Mouse (Mus musculus) embryo, embryonic 11 days (tissue): ENCODE data around the gene Pik3c2b.
A peak's percentile ranks its signal among the peaks of the same experiment; 100 is the strongest.

Experiments used
- DNase-seq: peaks from one replicate; pipeline ENCODE4 v3.0.0-alpha.2; 2015

The Pik3c2b gene

GRCm38 (mm10) chr1:133138401-133138800 lies 92.9 kb downstream of the Pik3c2b start:
- no peak for DNase-seq

- peak; percentile 83 for DNase-seq
Observed at GRCm38 (mm10) chr1:133146014-133147009, 100.8 kb downstream of the Pik3c2b start.

- no peak for DNase-seq
Observed at GRCm38 (mm10) chr1:133147324-133147723, 101.9 kb downstream of the Pik3c2b start.

DNA sequence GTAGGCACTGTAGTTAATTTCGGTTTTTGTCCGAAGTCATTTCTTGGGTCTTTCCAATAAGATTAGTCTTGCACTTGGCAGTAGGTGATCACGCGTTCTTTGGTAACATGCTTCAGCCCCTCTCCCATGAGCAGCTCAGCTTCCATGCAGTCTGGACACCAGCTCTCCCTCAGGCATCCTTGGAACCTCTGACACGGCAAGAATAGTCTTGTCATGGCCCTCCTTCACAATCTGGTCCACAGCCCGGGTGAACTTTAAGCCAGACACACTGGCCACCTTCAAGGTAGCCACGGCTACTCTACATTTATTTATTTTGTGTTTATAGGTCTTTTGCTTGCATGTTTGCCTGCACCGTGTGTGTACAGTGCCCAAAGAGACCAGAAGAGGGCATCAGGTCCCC lies 102.7 kb downstream of the Pik3c2b start:
- DNase-seq: no peak

DNA sequence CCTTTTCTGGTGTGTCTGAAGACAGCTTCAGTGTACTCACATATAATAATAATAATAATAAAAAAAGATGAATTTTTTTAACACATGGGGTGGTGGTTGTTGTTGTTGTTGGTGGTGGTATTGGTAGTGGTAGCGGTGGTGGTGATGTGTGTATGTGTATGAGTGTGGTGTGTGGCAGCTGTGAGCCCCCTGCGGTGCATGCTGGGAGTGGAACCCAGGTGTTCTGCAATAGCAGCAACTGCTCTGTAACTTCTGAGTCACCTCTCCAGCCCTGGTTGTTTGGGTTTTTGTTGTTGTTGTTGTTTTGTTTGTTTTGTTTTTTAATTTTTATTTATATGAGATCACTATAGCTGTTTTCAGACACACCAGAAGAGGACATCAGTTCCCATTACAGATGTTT lies 105.1 kb downstream of the Pik3c2b start:
- DNase-seq: no peak

DNA sequence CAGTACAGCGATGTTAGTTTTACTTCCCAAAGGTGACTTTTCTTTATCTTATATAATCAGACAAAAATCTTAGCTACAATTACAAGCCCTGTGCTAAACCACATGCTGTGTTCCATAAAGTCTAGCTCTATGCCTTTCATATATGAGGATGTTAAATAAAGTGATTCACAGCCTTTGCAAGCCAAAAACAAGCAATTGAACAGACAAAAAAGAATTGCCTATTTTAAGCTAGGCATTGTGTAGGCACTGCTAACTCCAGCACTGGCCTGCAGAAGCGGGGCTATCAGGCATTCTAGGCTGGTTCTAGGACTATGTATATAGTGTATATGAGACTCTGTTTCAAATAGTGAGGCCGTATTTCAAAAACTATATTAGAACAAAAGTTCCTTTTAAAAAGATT lies 106.7 kb downstream of the Pik3c2b start:
- no peak for DNase-seq

DNA sequence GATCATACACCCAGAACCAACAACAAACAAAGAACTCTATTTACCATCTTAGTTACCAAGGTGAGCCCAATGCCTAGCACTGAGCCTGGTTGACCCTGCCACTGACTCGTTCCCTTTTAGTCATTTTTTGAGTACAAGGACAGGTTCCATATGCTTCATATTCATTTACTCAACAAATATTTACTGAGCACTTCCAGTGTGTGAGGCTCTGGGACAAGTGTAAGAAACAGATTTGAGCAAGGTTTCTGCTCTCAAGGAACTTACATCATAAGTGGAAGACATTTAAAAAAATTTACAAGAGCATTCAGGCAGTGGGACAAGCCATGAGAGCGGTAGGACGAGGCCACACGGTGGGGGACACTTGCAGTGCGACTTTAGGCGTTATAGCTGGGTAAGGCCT lies 109.8 kb downstream of the Pik3c2b start:
- no peak for DNase-seq
